Mouse (Mus musculus): ENCODE measurements around the gene Cpeb3. TPM values are rescaled to one million over a fixed set of nuclear protein-coding genes. Genes with fewer than 3 reads are reported as not detected.

The Cpeb3 gene
- polyA plus RNA-seq, 1 experiment from 2014 or later, result 1.4 TPM

DNA sequence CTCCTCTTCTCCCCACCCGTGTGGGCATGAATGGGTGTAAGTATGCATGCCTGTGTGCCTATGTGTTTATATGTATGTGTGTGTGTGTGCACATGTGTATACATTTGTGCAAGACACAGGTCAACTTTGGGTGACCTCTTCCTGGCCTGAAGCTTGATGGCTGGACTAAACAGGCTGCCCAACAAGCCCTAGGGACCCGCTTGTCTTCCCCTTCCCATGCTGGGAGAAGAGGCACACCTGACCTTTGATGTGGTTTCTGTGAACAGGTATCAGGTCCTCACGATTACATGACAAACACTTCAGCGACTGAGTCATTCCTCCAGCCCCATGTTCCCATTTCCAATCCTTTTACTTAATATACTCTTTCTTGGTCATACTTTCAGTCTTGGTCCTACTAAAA, 131.8 kb downstream of the Cpeb3 start:
- H3K4me2 ChIP-seq, result no peak overlapping the region
- no peak for ATAC-seq (ENCODE audit: insufficient number of reproducible peaks, insufficient read depth, low FRiP score, low TSS enrichment, low read depth)
- no peak overlapping the region for H3K27ac ChIP-seq
- H3K4me1 ChIP-seq, result no peaks in the 10 kb centered on the region
- 76% methylated on average over 4 of the region's 4 CpGs for WGBS
- H3K9ac ChIP-seq, result no peak overlapping the region
- no peaks in the 10 kb centered on the region for H3K36me3 ChIP-seq
- H3K9me3 ChIP-seq, result no peaks in the 10 kb centered on the region
- no peak overlapping the region for H3K4me3 ChIP-seq
- H3K27me3 ChIP-seq, result no peaks in the 10 kb centered on the region

DNA sequence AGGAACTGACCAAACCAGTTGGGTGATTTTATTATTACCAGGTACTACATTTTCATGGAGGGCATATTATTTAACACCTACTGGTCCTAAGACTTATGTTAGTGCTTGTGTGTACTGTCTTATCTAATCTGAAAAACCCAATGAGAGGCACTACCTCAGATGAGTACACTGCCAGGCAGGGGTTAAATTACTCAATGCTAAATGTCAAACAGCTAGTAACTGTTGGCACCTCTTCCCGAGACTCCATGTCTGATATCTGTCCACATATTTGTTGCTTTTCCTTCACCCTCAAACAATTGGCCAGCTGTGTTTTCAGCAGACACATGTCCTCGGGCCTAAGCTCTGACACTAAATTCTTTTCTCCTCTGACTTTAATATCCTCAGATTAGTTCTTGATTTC, 132.3 kb downstream of the Cpeb3 start:
- H3K27ac ChIP-seq, result no peak overlapping the region
- no peaks in the 10 kb centered on the region for H3K4me1 ChIP-seq
- H3K9me3 ChIP-seq, result no peaks in the 10 kb centered on the region
- H3K9ac ChIP-seq, result no peak overlapping the region
- no peak overlapping the region for H3K4me2 ChIP-seq
- no peak for ATAC-seq (ENCODE audit: insufficient number of reproducible peaks, insufficient read depth, low FRiP score, low TSS enrichment, low read depth)
- 32% methylated on average over 2 of the region's 2 CpGs for WGBS
- no peaks in the 10 kb centered on the region for H3K36me3 ChIP-seq
- H3K4me3 ChIP-seq, result no peak overlapping the region
- H3K27me3 ChIP-seq, result no peaks in the 10 kb centered on the region

DNA sequence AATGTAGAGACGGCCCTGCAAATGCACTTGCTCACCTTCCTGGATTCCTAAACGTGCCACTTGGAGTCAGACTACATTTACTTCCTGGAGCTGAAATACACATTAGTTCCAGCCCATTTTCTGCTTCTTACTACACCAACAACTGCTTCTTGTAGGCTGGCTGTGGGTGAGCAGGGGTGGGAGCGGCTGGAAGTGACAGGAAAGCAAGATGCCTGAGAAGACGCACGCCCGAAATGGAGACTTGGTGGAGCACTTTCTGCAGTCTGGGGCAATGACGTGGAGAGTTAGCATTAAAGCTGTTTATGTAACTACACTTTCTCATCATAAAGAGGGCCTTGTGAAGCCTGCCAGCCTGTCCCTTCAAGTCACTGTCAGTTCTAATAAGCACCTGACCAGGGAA, 132.7 kb downstream of the Cpeb3 start:
- H3K36me3 ChIP-seq, result no peaks in the 10 kb centered on the region
- no peak overlapping the region for H3K4me3 ChIP-seq
- no peak for ATAC-seq (ENCODE audit: insufficient number of reproducible peaks, insufficient read depth, low FRiP score, low TSS enrichment, low read depth)
- H3K9ac ChIP-seq, result no peak overlapping the region
- H3K9me3 ChIP-seq, result no peaks in the 10 kb centered on the region
- H3K4me2 ChIP-seq, result no peak overlapping the region
- WGBS, result 45% methylated on average over 7 of the region's 7 CpGs
- H3K27me3 ChIP-seq, result no peaks in the 10 kb centered on the region
- no peak overlapping the region for H3K27ac ChIP-seq
- no peaks in the 10 kb centered on the region for H3K4me1 ChIP-seq

DNA sequence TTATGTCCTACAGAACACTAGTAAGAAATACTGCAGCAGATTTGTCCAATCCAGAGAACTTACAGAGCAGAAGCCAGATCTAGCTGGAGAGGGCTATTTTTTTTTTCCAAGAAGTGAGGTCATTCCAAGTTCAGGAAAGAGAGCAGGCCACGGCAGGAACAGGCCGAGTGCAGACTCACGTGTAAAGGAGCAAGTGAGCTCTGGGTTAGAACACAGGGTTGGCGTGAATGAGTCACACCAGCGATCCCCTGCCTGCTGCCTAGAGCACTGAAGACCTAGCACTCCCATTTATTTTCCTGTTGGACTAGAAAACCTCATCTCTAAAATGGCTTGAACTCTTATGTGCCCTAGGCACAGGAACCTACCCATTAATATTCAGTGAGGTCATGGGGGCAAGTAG, 133.7 kb downstream of the Cpeb3 start:
- Histone ChIP-seq H3K36me3 (no peaks in the 10 kb centered on the region), H3K4me2 (no peak overlapping the region), H3K4me1 (no peaks in the 10 kb centered on the region), H3K9ac (no peak overlapping the region), H3K27me3 (no peaks in the 10 kb centered on the region), H3K27ac (no peak overlapping the region), H3K9me3 (no peaks in the 10 kb centered on the region), H3K4me3 (no peak overlapping the region)
- 77% methylated on average over 5 of the region's 5 CpGs for WGBS
- no peak for ATAC-seq (ENCODE audit: insufficient number of reproducible peaks, insufficient read depth, low FRiP score, low TSS enrichment, low read depth)

DNA sequence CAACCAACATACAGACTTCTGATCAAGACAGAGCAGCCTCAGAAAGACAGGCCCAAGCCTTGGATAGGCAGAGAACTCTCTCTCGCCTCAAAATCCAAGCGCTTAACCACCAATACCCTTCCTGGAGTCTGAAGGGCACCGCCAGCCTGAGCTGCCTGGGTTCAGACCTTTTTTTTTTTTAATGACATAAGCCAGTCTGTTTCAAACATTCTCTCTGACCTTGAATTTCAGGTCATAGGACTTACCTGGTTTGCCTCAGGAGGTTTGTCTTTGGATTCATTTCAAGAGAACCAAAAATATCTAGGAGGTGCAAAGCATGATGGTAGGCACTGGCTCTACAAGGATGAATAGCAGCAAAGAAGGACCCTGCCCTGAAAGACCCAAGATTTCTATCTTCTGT, 134.1 kb downstream of the Cpeb3 start:
- Histone ChIP-seq H3K4me2 (no peak overlapping the region), H3K4me1 (no peaks in the 10 kb centered on the region), H3K9ac (no peak overlapping the region), H3K36me3 (no peaks in the 10 kb centered on the region), H3K27ac (no peak overlapping the region), H3K4me3 (no peak overlapping the region), H3K9me3 (no peaks in the 10 kb centered on the region), H3K27me3 (no peaks in the 10 kb centered on the region)
- no peak for ATAC-seq (ENCODE audit: insufficient number of reproducible peaks, insufficient read depth, low FRiP score, low TSS enrichment, low read depth)
- WGBS, result 98% methylated on average over 3 of the region's 3 CpGs

DNA sequence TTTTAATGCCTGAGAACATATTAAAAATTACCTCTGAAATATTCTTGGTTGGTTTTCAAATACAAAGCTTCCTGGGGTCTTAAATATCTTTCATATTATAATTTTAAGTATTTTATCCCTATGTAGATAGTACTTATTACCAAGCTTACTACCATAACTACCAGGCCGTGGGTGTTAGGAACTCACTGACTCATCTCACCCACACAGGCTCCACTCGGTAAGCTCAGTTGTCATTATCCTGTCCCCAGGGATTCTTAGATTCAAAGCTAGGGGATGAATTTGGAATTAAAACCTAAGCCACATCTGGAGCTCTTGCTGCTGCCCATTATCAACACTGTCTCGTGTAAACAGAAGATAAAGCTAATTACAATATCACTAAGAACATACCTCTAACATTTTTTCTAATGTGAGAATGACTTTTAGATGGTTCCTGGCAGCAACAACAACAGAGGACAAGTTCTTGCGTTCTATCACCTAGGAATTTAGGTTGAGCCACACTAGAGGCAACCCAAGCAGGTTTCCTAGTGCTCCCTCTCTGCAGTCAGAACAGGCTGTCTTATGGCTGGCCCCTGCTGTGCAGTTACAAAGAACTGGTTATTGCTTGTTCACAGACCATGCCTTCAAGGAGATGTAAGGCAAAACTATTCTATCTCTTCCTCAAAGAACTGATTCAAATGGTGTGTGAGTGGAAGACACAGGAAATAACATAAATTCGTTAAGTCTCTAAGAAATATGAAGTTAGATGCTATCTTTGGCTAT, 135.4 kb downstream of the Cpeb3 start:
- WGBS, result 51% methylated on average over 5 of the region's 5 CpGs
- Histone ChIP-seq H3K4me1 (no peaks in the 10 kb centered on the region), H3K9ac (no peak overlapping the region), H3K27me3 (no peaks in the 10 kb centered on the region), H3K36me3 (no peaks in the 10 kb centered on the region), H3K27ac (no peak overlapping the region), H3K4me2 (no peak overlapping the region), H3K9me3 (no peaks in the 10 kb centered on the region), H3K4me3 (no peak overlapping the region)
- no peak for ATAC-seq (ENCODE audit: insufficient number of reproducible peaks, insufficient read depth, low FRiP score, low TSS enrichment, low read depth)

DNA sequence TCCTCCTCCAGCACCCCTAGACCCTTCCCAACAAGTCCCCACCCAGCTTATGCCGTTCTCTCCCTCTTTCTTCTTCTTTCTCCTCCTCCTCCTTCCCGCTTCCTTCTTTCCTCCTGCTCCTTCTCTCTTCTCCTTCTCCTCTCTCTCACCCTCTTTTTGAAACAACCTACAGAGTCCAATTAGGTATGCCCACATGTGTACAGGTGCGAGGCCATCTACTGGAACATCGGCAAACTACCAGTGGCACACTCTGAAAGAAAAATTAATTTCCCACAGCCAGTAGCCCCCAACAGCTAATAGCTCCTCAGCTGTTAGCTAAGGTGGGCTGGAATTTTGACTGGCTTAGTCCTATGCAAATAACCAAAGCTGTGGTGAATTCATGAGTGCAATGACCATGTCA, 139.2 kb downstream of the Cpeb3 start:
- Histone ChIP-seq H3K4me2 (no peak overlapping the region), H3K9ac (no peak overlapping the region), H3K27me3 (no peaks in the 10 kb centered on the region), H3K4me3 (no peak overlapping the region), H3K4me1 (no peaks in the 10 kb centered on the region), H3K9me3 (no peaks in the 10 kb centered on the region), H3K27ac (no peak overlapping the region), H3K36me3 (no peaks in the 10 kb centered on the region)
- WGBS, result 80% methylated on average over 4 of the region's 4 CpGs
- ATAC-seq (ENCODE audit: insufficient number of reproducible peaks, insufficient read depth, low FRiP score, low TSS enrichment, low read depth), result no peak

DNA sequence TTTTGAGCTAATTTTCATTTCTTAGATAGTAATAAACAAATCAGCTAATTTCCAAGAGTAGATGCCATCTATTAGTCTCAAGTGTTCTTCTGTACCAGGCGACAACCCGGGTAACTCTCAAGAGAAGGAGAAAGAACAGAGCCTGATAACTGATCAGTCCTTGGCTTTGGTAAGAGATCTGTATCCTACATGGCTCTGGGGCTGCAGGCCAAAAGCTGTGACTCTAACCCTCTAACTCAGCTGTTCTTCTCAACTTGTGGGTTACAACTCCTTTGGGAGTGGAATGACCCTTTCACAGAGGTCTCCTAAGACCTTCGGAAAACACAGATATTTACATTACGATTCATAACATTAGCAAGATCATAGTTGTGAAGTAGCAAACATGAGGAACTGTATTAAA, 148.3 kb downstream of the Cpeb3 start:
- Histone ChIP-seq H3K27me3 (no peaks in the 10 kb centered on the region), H3K4me2 (no peak overlapping the region), H3K9me3 (no peaks in the 10 kb centered on the region), H3K27ac (no peak overlapping the region), H3K36me3 (no peaks in the 10 kb centered on the region), H3K4me1 (no peaks in the 10 kb centered on the region), H3K4me3 (no peak overlapping the region), H3K9ac (no peak overlapping the region)
- no peak for ATAC-seq (ENCODE audit: insufficient number of reproducible peaks, insufficient read depth, low FRiP score, low TSS enrichment, low read depth)
- WGBS, result 82% methylated on average over 4 of the region's 4 CpGs

DNA sequence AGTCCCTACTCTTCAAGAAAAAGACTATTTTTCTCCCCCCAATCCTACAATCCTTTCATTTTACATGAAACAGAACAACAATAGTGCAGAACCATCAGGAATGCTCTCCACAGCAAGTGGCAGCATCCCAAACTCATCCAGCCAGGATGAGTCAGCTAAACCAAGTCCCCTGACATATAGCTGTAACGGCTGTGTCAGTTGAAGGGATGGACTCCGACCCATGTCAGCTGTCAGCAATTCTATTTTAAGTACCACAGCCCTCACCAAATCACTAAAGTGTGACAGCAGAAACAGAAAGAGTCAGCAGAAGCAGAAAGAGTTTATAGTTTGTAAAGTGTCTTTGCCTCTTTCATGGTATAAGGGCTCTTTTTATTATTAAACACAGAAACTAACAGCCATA, 148.8 kb downstream of the Cpeb3 start:
- 40% methylated on average over 2 of the region's 2 CpGs for WGBS
- no peak overlapping the region for H3K27ac ChIP-seq
- ATAC-seq (ENCODE audit: insufficient number of reproducible peaks, insufficient read depth, low FRiP score, low TSS enrichment, low read depth), result no peak
- no peak overlapping the region for H3K4me3 ChIP-seq
- H3K9ac ChIP-seq, result no peak overlapping the region
- no peaks in the 10 kb centered on the region for H3K9me3 ChIP-seq
- H3K4me2 ChIP-seq, result no peak overlapping the region
- no peaks in the 10 kb centered on the region for H3K36me3 ChIP-seq
- no peaks in the 10 kb centered on the region for H3K4me1 ChIP-seq
- H3K27me3 ChIP-seq, result no peaks in the 10 kb centered on the region

DNA sequence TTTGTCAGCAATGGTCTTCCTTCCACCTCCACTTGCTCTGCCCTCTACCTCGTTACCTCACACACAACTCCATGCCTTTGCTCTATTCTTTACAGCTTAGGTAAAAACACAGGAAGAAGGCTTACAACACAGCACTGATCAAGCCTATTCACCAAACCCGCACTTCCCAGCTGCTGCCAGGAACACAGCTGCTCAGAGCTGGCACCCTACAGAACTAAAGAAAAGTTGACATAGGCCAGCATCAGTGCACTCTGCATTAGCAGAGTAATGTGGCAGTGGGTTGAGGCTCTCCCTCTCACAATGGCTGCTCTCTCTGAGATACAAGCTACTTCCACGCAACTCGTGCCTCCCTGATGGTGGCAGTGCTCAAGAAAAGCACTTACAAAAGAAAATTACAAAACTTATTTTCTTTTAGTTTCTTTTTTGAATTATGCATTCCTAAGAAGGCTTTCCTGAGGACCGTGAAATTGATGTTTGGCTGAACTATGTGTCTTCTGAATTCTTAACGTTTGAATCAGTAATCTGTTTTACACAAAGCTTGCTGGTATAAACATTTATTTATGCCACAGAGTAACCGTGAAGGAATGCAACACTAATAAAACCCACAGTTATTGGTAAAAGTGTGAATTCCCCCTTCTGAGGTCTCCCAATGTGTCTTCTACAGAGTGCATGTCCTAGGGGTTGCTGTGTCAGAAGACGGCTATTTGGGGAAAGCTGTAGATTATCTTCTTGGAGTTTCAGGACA, 151.1 kb downstream of the Cpeb3 start:
- no peak overlapping the region for H3K9ac ChIP-seq
- no peak overlapping the region for H3K27ac ChIP-seq
- no peak for ATAC-seq (ENCODE audit: insufficient number of reproducible peaks, insufficient read depth, low FRiP score, low TSS enrichment, low read depth)
- H3K4me1 ChIP-seq, result no peaks in the 10 kb centered on the region
- H3K4me3 ChIP-seq, result no peak overlapping the region
- 63% methylated on average over 8 of the region's 8 CpGs for WGBS
- H3K36me3 ChIP-seq, result no peaks in the 10 kb centered on the region
- H3K9me3 ChIP-seq, result no peaks in the 10 kb centered on the region
- H3K27me3 ChIP-seq, result no peaks in the 10 kb centered on the region
- H3K4me2 ChIP-seq, result no peak overlapping the region

DNA sequence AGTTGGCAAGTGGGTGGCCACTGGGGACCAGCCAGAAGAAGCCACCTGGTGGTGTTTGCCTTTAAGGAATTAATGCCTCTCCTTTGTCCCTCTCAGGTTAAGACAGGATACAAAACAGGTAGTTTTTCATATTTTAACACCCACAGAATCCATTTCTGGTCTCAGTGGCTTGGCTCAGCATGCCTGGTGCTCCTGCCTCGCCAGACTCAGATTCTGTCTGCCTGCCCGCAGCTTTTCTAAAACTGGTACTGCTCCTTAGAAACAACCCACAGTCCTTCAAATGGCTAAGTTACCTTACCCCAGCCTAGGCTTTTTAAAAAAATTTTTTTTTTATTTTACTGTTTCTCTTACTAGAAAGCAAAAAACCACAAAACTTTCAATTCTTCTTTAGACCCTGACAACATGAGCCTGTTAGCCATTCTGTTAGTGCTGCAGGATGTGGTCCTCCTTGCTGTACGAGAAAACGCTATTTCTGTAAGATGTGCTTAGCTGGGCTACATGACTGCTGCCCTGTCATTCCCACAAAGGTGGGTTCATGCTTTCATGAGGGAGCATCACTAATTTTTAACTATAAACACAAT, 152.3 kb downstream of the Cpeb3 start:
- no peak overlapping the region for H3K4me2 ChIP-seq
- no peaks in the 10 kb centered on the region for H3K4me1 ChIP-seq
- WGBS, result 75% methylated on average over 4 of the region's 4 CpGs
- no peaks in the 10 kb centered on the region for H3K9me3 ChIP-seq
- no peak overlapping the region for H3K27ac ChIP-seq
- H3K27me3 ChIP-seq, result no peaks in the 10 kb centered on the region
- H3K9ac ChIP-seq, result no peak overlapping the region
- H3K4me3 ChIP-seq, result no peak overlapping the region
- H3K36me3 ChIP-seq, result no peaks in the 10 kb centered on the region
- no peak for ATAC-seq (ENCODE audit: insufficient number of reproducible peaks, insufficient read depth, low FRiP score, low TSS enrichment, low read depth)
